Mouse (Mus musculus) erythroblast, embryonic 14.5 days (primary cell): Measurements from ENCODE around the gene Tas2r125.

ENCODE experiments used
- GATA1 ChIP-seq: IDR thresholded peaks from 2 replicates; pipeline ENCODE4 v1.6.1; 2012; ENCODE audit warnings: low read length, inconsistent platforms, mixed read lengths
- TAL1 ChIP-seq: IDR thresholded peaks from 3 replicates; pipeline ENCODE4 v1.6.1; 2012; ENCODE audit warnings: low read length, inconsistent platforms, mixed read lengths

- no peak for TF ChIP-seq GATA1
- TF ChIP-seq TAL1: no peak
Measured at GRCm38 (mm10) chr6:132950802-132951201, 41.4 kb downstream of the Tas2r125 start, which contains the start of gene Tas2r129.
